29 mouse cellular contexts compared by ENCODE assay signal in genomic region chr6:95112015-95112414, GRCm38 (mm10). TPM values are rescaled to one million over a fixed set of nuclear protein-coding genes. Genes with fewer than 3 reads are reported as not detected.
DNase-seq lines count a peak whose midpoint lies in the region; ATAC-seq and TF ChIP-seq lines count a peak whose summit lies in the region.
"Had no signal": no experiment of that assay in that cellular context is flagged by ENCODE, and none has a peak within 500 bp of the region (broad histone marks: within the 10 kb centered on the region; RNA-seq: fewer than 3 reads in every experiment).

No protein-coding gene starts in this region.

- no peak overlapping the region for H3K4me3 ChIP-seq in intestine, embryonic 14.5 days (ENCODE audit: low read depth, low read length)
- no peak overlapping the region for H3K4me3 ChIP-seq in intestine, embryonic 16.5 days (ENCODE audit: low read length)
- H3K4me3 ChIP-seq in megakaryocyte, embryonic 14.5 days (replicated peaks) = peak overlapping the region; percentile 69
- no peak overlapping the region for H3K4me3 ChIP-seq in lung, postnatal 0 days (ENCODE audit: low read depth, low read length)
- H3K4me3 ChIP-seq: embryonic facial prominence, embryonic 13.5 days; forebrain, embryonic 10.5 days; forebrain, embryonic 15.5 days; hindbrain, embryonic 13.5 days; liver, embryonic 12.5 days; neural tube, embryonic 12.5 days had no signal

- TF ChIP-seq CTCF in lung, postnatal 0 days (IDR thresholded peaks at IDR 0.05) = no peak

- 0 out of 2 replicates have a peak, but pooled peaks cover 1% of the 10 kb centered on the region for H3K4me1 ChIP-seq in intestine, embryonic 14.5 days (replicated peaks; ENCODE audit: control insufficient read depth, insufficient read depth, low read length)
- 0 out of 2 replicates have a peak, but pooled peaks cover 1% of the 10 kb centered on the region for H3K4me1 ChIP-seq in intestine, embryonic 16.5 days (ENCODE audit: control insufficient read depth, insufficient read depth, low read length)
- H3K4me1 ChIP-seq in megakaryocyte, embryonic 14.5 days = peaks cover 14% of the 10 kb centered on the region
- H3K4me1 ChIP-seq in lung, postnatal 0 days (ENCODE audit: insufficient read depth, low read depth, low read length) = no peaks in the 10 kb centered on the region
- H3K4me1 ChIP-seq: forebrain, embryonic 15.5 days had no signal

- H3K36me3 ChIP-seq in intestine, embryonic 14.5 days (ENCODE audit: control insufficient read depth, insufficient read depth, low read length) = no peaks in the 10 kb centered on the region
- no peaks in the 10 kb centered on the region for H3K36me3 ChIP-seq in intestine, embryonic 16.5 days (ENCODE audit: control insufficient read depth, insufficient read depth, low read length)
- no peaks in the 10 kb centered on the region for H3K36me3 ChIP-seq in megakaryocyte, embryonic 14.5 days (replicated peaks; ENCODE audit: low read length)
- H3K36me3 ChIP-seq in lung, postnatal 0 days (ENCODE audit: insufficient read depth, low read length) = no peaks in the 10 kb centered on the region
- H3K36me3 ChIP-seq: embryonic facial prominence, embryonic 13.5 days; forebrain, embryonic 10.5 days; forebrain, embryonic 15.5 days; hindbrain, embryonic 13.5 days; liver, embryonic 12.5 days; neural tube, embryonic 12.5 days had no signal

- H3K9me3 ChIP-seq in intestine, embryonic 14.5 days (ENCODE audit: control insufficient read depth, low read length) = no peaks in the 10 kb centered on the region
- H3K9me3 ChIP-seq in intestine, embryonic 16.5 days (ENCODE audit: control insufficient read depth, low read length) = no peaks in the 10 kb centered on the region
- no peaks in the 10 kb centered on the region for H3K9me3 ChIP-seq in megakaryocyte, embryonic 14.5 days
- no peaks in the 10 kb centered on the region for H3K9me3 ChIP-seq in lung, postnatal 0 days (ENCODE audit: low read length)
- H3K9me3 ChIP-seq: embryonic facial prominence, embryonic 13.5 days; forebrain, embryonic 10.5 days; forebrain, embryonic 15.5 days; hindbrain, embryonic 13.5 days; liver, embryonic 12.5 days; neural tube, embryonic 12.5 days had no signal

- TF ChIP-seq EP300 in lung, postnatal 0 days (IDR thresholded peaks at IDR 0.05) = no peak

- no peak overlapping the region for H3K9ac ChIP-seq in intestine, embryonic 14.5 days (ENCODE audit: low read length)
- H3K9ac ChIP-seq in intestine, embryonic 16.5 days (ENCODE audit: low read depth, low read length) = no peak overlapping the region
- H3K9ac ChIP-seq in lung, postnatal 0 days (replicated peaks; ENCODE audit: low read depth) = no peak overlapping the region
- H3K9ac ChIP-seq: embryonic facial prominence, embryonic 13.5 days; forebrain, embryonic 15.5 days; hindbrain, embryonic 13.5 days; liver, embryonic 12.5 days; liver, postnatal 0 days; neural tube, embryonic 12.5 days had no signal

- H3K4me2 ChIP-seq in intestine, embryonic 14.5 days (ENCODE audit: low read length) = 0 out of 2 replicates have a peak overlapping the region, but pooled peaks have one; percentile 1
- H3K4me2 ChIP-seq in intestine, embryonic 16.5 days (ENCODE audit: low read depth, low read length) = no peak overlapping the region
- no peak overlapping the region for H3K4me2 ChIP-seq in lung, postnatal 0 days (replicated peaks; ENCODE audit: low read depth, low read length)
- H3K4me2 ChIP-seq: embryonic facial prominence, embryonic 13.5 days; forebrain, embryonic 15.5 days; heart, embryonic 11.5 days; hindbrain, embryonic 13.5 days; liver, embryonic 12.5 days; midbrain, embryonic 11.5 days; neural tube, embryonic 12.5 days had no signal

- DNase-seq in intestine, embryonic 14.5 days (ENCODE audit: low spot score) = no peak
- peak; percentile 14 for DNase-seq in 416B (ENCODE audit: low read depth)
- no peak for DNase-seq in cerebellum, postnatal 36 days
- DNase-seq in cerebellum, adult 11-12 months = no peak
- no peak for DNase-seq in lung, postnatal 0 days (ENCODE audit: low spot score)
- DNase-seq: adrenal gland, adult 2 months; cerebellum, adult 9-10 months; gastrocnemius, postnatal 25 days; heart, postnatal 4 days; kidney, adult 8-10 months; layer of hippocampus, postnatal 36 days; left cerebral cortex, postnatal 4 days; liver, postnatal 0 days; lung, postnatal 4 days; thymus, postnatal 14 days had no signal

- 62% methylated on average over 5 of the region's 5 CpGs for WGBS in intestine, embryonic 14.5 days
- 63% methylated on average over 5 of the region's 5 CpGs for WGBS in intestine, embryonic 16.5 days
- 75% methylated on average over 5 of the region's 5 CpGs for WGBS in lung, postnatal 0 days

- H3K27ac ChIP-seq in intestine, embryonic 14.5 days (ENCODE audit: low read depth) = no peak overlapping the region
- H3K27ac ChIP-seq in intestine, embryonic 16.5 days (ENCODE audit: low read length) = no peak overlapping the region
- H3K27ac ChIP-seq in lung, postnatal 0 days (ENCODE audit: low read length) = no peak overlapping the region
- H3K27ac ChIP-seq: embryonic facial prominence, embryonic 13.5 days; forebrain, embryonic 10.5 days; forebrain, embryonic 15.5 days; hindbrain, embryonic 13.5 days; kidney, postnatal 0 days; liver, embryonic 12.5 days; neural tube, embryonic 12.5 days had no signal

- no peak for ATAC-seq in intestine, embryonic 14.5 days (replicated peaks; ENCODE audit: low FRiP score, low TSS enrichment, low read depth)
- no peak for ATAC-seq in intestine, embryonic 16.5 days
- ATAC-seq in common myeloid progenitor, adult 5-6 weeks (replicated peaks; ENCODE audit: low read depth, poor library complexity, severe bottlenecking) = peak; percentile 55
- ATAC-seq in lung, postnatal 0 days = no peak
- ATAC-seq: CD4-positive, CD25-positive, alpha-beta regulatory T cell, adult 4 months; forebrain, embryonic 15.5 days; liver, embryonic 12.5 days; liver, postnatal 0 days; midbrain, embryonic 16.5 days had no signal

- no peaks in the 10 kb centered on the region for H3K27me3 ChIP-seq in intestine, embryonic 14.5 days (replicated peaks; ENCODE audit: control insufficient read depth, insufficient read depth, low read length)
- H3K27me3 ChIP-seq in intestine, embryonic 16.5 days (replicated peaks; ENCODE audit: control insufficient read depth, insufficient read depth, low read length) = no peaks in the 10 kb centered on the region
- peaks cover 2% of the 10 kb centered on the region for H3K27me3 ChIP-seq in megakaryocyte, embryonic 14.5 days (replicated peaks)
- no peaks in the 10 kb centered on the region for H3K27me3 ChIP-seq in lung, postnatal 0 days (replicated peaks; ENCODE audit: insufficient read depth, low read length)
- H3K27me3 ChIP-seq: forebrain, embryonic 15.5 days; hindbrain, embryonic 13.5 days; liver, embryonic 12.5 days; neural tube, embryonic 12.5 days had no signal

RNA-seq across cellular contexts. Expression of gene Kbtbd8, which starts 5.0 kb away (rescaled TPM):
- 4.6 and 5.7 TPM in 2 replicates for polyA plus RNA-seq in intestine, embryonic 14.5 days (2014; fragmentation: Nextera tagmentation; extraction: Ambion mirVana)
- polyA plus RNA-seq in intestine, embryonic 16.5 days (2015; fragmentation: Nextera tagmentation; extraction: Ambion mirVana) = 4.8 and 6.0 TPM in 2 replicates
- total RNA-seq in common myeloid progenitor, adult 5-6 weeks (2017) = 6.9 and 9.3 TPM in 2 replicates
- not detected in 2 replicates for polyA plus RNA-seq in megakaryocyte, embryonic 14.5 days (2012; ENCODE audit: insufficient read depth, low replicate concordance)
- 0.58 and 0.91 TPM in 2 replicates for polyA plus RNA-seq in lung, postnatal 0 days (2015; fragmentation: Nextera tagmentation; extraction: Ambion mirVana)
